Mouse (Mus musculus): ENCODE measurements at regions not wholly inside any gene's neighbourhood (a gene's known extent, or its start where the extent isn't known, plus 50 kb on each side); places are given as distances from the start of the nearest gene placed in this dataset.
A peak's percentile ranks its signal among the peaks of the same experiment; 100 is the strongest.

DNA sequence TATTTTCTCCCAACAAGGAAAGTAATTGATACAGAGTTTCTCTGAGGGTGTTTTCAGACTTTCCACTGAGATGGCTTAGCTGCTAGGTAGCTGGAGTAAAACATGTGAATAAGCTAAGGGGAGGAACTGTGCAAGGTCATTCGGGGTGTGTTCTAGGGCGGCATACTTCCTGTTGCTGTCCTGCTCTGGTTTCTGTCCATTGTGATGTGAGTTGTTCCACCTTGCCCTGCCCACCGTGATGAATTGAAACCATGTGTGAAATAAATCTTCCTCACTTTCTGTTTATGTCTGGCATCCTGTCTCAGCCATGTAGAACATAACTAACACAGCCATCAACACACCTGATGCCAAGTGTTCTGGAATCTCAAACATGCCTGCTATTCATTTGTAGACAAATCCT, 472.6 kb upstream of the Nrp1 start:
- no peak for ATAC-seq (ENCODE audit: low TSS enrichment)

DNA sequence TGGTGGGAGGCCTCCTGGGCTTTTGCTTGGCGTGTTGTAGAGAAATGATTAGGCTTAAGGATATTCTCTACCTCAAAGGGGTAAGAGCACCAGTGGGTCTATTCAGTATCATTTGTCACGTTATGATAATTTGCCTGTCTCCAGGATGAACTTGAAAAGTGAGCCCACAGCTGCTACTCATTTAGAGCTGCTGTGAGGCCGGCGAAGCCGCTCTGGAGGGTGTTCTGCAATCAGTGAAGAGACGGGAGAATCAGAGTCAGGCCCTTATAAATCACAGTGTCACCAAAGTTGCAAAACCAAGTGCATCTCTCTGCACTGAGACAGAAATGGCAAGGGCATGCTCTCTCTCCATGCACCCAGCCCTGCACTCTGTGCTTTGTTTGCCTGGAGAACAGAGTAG, 467.7 kb upstream of the Nrp1 start:
- ATAC-seq (ENCODE audit: low TSS enrichment) = no peak

DNA sequence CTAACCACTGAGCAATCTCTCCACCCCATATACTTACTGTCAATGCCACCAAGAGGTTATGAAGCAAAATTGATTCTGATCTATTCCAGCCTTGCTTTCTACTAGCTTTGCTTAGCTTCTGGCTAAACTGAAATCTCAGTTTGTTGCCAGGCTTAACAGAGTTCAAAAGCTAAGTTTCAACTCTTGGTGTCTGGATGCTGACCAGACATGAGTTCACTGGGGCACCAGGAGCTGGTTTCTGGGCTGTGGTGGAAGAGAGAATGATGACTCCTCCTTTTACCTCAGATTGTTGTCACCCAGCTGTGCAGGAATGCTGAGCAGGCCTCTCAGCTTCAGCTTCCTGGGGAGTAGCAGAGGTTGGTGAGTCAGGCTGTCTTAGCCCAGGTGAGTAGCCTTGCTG, 464.1 kb upstream of the Nrp1 start:
- no peak for ATAC-seq (ENCODE audit: low TSS enrichment)

DNA sequence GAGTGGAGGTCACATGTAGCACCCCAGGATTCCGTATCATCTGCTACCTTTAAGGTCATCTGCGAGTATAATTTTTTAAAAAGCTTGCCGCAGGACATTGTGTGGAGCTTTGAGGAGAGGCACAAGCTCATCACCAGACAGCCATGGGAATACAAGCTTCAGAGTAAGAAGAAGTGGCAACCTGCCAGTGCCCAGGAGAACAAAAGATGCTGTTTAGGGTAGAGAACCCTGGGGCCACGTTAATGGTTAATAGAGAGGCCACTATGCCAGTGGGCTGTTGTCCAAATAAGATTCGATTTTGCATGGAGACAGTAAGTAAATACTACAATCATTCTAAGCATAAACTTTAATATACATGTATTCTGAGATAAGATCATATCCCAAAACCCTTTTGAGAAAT, 450.0 kb upstream of the Nrp1 start:
- ATAC-seq (ENCODE audit: low TSS enrichment) = no peak

DNA sequence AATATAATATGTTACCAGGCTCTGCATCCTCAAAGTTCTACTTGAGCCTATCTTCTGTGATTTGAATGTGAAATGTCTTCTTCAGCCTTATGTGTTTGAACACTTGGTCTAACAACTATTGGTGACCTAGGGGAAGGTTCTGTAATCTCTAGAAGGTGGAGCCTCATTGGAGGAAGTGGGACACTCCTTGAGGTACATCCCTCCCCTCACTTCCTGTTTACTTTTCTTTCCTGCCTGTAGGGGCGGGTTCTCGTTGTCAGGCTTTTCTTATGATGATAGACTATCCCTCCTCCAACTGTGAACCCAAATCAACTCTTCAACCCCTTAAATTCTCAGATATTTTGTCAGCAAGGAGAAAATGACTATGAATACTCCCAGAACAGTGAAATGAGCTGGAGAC, 448.8 kb upstream of the Nrp1 start:
- no peak for ATAC-seq (ENCODE audit: low TSS enrichment)

DNA sequence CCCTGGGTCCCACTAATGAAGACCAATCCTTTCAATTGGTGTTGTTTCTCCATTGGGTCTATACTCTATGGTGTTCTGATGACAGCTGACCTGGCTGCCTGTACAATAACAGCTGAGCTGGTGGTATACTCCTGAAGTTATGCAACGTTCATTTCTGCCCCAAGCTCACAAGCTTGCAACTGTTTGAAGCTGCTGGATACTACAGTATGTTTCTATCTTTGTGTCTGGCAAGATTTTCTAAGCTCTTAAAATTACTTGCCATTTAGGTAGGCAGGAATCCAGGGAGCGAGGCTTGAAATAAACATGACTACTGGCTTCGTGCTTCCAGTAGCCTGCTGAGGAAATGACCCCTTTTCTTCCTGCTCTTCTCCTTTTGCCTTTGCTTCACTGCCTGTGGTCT, 444.3 kb upstream of the Nrp1 start:
- ATAC-seq (ENCODE audit: low TSS enrichment) = peak; percentile 90

DNA sequence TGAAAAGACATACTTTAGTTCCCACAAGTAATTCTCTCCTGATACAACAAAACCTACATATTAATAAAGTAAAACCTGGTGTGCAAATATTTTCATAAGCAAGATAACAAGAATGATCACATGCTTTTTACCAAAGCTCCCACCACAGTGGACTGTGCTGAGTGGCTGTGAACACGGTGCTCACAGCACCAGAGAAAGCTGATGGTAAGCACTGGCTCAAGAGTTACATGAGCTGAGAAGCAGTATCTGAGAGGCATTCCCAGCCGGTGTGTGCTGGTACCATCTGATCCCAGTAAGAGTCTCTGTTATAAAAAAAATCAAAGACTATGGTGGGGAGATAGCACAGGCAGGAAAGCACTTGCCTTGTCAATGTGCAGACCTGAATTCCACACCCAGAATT, 443.5 kb upstream of the Nrp1 start:
- ATAC-seq (ENCODE audit: low TSS enrichment) = peak; percentile 23; the same call in 1 of the 2 replicates

DNA sequence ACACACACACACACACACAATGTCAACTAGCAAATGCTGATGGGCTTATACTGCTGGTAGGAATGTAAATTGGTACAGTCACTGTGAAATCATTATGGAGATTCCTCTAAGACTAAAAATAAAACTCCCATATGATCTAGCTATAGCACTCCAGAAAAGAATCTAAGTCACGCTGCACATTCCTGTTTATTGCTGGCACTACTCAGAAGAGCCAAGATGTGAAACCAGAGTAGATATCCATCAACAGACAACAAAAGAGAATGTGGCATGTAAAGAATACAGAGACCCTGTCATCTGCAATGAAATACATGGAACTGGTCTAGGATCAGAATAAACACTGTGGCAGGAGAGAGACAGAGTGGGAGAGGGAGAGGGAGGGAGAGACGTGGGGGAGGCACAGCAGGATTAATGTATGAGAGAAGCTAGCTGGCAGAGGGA, 442.8 kb upstream of the Nrp1 start:
- peak; percentile 88 for ATAC-seq (ENCODE audit: low TSS enrichment)

DNA sequence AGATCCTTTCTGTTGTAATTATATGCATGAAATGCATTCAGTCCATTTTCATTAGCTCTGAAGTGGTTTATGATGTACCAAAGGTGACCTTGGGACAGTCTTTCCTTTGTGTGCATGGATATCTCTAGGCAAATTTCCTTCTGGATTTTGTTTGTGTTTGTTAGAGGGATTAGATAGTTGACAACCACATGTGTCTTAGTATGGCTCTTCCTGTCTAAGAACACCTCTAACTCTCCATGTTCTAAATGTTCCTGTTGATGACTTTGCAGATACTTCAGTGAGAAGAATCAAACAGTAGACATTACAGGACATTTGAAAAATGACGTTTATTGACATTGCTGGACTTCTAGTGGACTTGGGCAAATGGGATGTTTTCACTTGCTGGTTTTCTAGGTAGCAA, 436.5 kb upstream of the Nrp1 start:
- no peak for ATAC-seq (ENCODE audit: low TSS enrichment)

DNA sequence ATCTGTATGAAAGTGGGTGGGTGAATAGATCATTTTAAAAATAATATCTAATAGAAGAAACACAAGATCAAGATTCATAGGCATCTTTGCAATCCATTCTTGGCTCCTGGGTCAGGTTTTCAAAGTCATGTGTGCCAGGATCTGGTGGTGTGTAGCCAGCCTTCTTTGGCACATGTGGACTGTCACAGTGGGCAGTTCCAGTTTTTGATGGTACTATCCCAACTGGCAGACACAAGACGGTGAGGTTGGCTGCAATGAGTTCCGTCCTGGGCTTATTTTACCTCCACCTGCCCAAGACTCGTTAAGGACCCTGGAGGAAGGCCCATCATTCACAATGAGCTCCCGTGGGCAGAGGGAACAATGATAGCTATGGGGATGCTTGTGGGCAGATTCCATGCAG, 435.1 kb upstream of the Nrp1 start:
- ATAC-seq (ENCODE audit: low TSS enrichment) = no peak

DNA sequence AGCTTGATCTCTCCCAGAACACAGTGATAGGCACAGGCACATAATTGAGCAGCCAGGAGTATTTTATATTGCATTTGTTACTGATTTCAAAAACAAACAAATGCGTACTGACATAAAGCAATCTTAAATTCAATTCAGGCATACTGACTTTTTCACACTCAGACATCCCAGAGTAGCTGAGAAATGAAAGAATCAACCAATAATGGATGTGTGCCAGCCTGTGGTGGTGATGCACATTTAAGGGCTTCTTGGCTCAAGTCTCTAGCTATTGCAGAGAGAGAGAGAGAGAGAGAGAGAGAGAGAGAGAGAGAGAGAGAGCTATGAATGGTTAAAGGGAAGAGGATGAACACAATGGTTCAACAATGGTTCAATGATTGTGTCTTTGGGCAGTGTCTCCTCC, 426.1 kb upstream of the Nrp1 start:
- ATAC-seq (ENCODE audit: low TSS enrichment) = no peak

DNA sequence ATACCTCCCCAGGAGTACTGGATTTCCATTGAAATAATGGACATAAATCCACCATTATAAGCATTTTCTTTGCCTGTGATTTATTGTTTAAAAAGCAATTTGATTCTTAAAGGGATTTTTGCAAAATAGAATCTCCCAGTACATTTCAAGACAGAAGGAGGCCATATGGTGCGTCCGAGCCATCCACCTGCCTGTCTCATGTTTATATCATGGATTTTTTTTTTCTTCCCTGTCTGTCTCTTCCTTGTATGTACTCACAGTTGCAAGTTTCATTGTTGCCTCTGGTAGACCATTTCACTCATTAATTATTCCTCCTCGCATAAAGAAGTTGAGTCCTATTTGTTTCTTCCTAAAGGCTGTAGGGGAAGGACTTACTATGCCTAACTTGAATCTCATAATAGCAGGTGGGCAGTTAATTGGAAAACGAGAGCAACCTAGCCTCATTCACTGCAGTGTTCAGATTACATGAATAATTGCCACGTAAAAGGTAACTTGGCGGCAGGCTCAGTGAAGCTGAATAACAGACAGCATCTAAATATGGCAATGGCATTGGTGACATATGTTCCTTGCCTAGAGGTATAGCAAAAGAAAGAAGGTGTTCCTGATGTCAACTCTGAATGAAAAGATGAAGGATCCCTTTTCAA, 421.5 kb upstream of the Nrp1 start:
- no peak for ATAC-seq (ENCODE audit: low TSS enrichment)

DNA sequence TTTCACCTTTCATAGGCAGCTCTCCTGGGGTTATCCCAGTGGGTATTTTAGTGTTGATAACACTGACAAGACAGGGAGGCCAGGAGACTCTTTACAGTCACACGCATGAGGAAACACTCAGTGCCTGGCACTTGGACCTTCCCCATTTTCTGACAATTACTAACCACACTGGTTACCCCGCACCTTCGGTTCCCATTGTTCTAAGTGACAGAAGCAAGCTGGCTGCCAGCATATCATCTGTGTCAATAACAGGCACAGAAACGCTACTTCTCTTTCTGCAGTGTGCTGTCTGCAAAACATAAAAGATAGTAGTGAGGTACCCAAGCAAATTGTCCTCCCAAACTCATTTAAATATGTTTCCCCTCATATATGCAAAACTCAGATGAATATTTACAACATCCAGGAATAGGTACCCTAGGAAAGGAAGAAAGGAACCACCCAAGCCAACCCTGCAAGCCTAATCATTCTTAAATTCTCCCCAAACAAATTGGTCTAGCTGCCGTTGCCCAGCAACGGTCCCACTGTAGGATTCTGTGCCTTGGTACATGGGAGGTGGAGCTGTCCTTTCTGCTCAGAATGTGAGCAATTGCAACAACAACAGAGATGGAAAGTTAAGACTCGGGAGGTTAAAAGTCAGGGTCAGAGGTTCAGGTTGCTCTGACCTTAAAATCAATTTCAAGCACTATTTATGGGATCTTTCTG, 419.0 kb upstream of the Nrp1 start:
- ATAC-seq (ENCODE audit: low TSS enrichment) = peak; percentile 92

DNA sequence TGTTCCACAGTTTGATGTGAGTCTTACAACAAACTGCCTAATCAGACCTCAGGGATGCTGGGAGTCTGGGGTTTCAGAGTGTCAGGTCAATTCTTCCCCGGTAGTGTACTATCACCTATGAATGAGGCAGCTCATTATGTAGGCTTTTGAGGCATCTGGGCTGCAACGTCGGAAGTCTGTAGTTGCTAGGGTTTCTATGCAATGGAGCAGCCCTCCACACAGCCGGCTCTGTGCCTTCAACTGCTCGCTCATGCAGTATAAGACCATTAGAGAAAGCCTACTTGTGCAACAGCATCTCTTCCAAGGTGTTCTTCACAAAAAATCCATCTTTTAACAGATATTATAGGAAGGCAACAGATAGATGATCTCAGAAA, 418.4 kb upstream of the Nrp1 start:
- 0 out of 2 replicates have a peak, but pooled peaks have one; percentile 18 for ATAC-seq (ENCODE audit: low TSS enrichment)

DNA sequence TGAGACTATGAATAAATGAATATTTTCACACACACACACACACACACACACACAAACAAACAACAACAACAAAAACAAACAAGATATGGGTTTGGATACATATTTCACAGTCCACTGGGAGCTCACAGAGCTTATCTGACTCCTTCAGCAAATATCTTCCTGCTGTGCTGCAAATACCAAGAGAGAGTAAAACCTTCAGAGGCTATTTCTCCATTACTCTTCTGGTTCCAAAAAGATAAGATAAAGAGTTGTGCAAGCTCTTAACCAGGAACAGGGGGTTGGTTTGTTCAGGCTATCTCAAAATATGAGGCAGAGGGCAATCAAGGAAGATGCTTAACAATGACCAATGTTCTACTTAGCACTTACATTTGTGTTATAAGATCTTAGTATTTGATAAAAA, 416.1 kb upstream of the Nrp1 start:
- no peak for ATAC-seq (ENCODE audit: low TSS enrichment)

DNA sequence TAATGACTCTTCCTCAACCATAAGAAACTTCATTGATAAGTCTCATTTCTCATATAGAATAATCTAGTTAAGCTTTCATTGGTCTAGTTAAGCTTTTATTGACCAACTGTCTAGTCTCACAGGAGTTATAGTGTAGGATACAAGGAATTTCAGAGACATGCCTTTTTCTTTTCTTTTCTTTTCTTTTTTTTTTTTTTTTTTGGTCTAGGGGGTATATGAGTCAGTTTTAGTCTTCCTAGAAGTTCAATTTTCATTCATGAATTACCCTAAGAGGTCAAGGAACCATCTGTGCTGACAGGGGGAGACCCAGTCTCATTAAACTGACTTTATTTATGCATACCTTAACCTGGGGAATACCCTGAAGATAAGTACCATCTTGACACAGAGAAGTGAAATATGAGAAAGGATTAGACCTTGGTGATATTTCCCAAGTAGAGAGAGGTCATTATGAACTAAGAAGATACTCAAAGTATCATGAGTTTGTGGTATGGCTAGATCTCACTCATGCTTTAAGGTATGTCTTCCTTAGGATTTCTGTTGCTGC, 413.4 kb upstream of the Nrp1 start:
- no peak for ATAC-seq (ENCODE audit: low TSS enrichment)

DNA sequence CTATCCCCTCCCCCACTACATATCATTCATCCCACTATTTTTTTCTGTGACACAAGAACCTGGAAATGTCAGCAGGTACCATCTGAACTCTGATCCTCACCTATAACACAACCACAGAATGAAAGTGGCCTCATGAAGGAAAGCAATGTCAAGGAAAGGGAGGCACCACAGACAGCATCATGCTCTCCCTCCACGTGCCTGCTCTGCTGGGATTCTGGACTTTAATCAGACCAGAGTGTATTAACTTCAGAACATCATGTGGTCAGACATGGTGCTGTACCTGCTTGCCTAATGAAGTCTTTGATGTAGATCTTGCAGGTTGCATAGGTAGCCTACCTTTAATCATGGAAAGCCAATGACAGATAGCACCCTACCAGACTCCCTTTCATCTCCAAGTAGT, 400.8 kb upstream of the Nrp1 start:
- no peak for ATAC-seq (ENCODE audit: low TSS enrichment)

DNA sequence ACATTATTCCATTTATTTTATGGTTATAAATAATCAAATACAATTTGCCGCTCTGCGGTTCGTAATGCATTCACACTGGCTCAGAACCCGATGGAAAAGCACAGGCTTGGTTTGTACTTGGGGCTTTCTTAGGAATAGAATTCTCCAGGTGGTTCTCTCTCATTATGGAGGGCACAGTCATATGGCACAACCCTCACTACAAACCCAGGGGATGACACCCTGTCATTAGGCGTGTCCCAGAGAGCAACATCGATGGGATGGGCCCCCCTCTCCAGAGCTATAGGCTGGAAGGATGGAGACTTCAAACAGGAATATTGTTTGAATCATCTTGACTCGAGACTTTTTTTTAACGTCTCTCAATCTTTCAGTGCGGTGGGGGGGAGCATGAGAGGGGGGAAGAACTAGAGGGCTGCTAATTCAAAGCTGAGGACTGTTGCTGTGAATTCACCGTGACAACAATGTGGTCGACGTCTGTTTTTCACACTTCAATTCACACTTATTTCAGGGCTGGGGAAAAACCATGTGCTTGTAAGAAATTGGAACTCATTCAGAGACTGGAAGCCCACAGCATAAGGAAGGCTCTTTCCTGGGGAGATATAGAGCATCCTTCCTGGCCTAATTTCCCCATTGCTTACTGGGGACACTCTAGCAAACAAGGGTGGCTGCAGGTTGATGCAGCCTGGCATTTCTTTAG, 399.9 kb upstream of the Nrp1 start:
- no peak for ATAC-seq (ENCODE audit: low TSS enrichment)

DNA sequence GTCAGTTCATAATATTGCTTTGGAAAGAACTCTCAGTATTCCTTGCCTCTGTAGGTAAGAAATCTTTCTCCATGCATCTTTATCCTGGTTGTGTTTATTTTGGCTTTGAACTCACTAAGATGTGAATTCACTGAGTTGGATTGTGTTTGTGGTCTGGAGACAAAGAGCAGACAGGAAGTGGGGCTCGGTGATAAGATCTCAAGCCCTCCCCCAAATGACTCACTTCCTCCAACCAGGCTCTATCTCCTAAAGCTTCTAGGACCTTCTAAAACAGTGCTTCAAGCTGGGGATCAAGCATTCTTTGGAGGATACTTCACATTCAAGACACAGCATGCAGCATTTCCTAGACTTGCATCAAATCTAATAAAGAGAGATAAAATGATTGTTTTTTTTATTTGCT, 395.5 kb upstream of the Nrp1 start:
- ATAC-seq (ENCODE audit: low TSS enrichment) = no peak

DNA sequence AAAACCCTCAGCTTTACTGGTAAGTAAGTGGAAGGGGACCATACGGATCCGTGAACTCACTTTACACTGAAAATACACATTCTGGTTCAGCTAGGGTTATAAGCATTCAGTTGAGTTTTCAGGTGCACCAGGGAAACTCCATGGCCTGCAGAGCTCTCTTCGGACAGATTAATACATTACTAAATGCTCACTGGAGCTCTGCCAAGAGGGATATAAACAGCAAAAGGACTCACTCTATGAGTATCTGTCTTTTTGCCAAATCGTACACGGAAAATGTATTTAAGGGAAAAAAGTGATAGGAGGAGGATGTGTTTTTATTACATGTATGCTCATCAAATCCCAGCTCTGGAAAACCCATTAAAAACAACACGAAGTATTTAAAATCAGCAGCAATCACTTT, 394.8 kb upstream of the Nrp1 start:
- no peak for ATAC-seq (ENCODE audit: low TSS enrichment)

DNA sequence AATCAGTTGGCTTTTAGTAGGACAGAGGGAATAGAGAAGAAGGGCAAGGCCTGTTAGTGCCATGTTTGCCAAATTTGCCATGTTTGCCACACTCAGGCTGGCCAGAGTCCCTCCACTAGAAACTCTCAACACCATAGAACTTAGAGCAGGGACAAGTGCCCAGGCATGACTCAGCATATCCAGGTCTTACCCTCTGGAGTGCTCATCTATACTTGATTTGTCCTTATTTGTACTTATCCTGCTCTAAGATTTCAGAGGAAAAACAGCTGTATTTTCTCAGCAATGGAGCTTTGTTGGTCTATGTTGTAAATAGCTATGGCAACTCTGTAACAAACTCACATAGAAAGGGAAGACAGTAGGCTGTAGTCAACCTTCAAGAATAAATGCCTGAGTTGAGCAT, 393.6 kb upstream of the Nrp1 start:
- ATAC-seq (ENCODE audit: low TSS enrichment) = no peak

DNA sequence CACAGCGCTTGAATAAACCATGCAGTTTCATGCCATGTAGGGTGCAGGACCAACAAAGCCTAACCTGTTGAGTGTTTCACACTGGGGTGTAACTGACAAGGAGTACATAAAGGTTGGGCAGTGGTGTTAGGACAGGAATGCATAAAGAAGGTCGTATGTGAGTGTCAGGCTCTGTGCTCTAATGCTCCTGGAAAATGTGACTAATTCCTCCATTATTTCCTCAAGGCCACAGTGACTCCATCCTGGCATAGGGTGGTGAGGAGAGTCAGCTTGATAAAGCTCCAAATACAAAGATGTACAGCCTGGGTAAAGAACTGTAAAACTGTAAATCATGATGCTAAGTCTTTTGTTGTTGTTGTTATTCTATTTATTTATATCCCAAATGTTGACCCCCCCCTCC, 393.1 kb upstream of the Nrp1 start:
- no peak for ATAC-seq (ENCODE audit: low TSS enrichment)

DNA sequence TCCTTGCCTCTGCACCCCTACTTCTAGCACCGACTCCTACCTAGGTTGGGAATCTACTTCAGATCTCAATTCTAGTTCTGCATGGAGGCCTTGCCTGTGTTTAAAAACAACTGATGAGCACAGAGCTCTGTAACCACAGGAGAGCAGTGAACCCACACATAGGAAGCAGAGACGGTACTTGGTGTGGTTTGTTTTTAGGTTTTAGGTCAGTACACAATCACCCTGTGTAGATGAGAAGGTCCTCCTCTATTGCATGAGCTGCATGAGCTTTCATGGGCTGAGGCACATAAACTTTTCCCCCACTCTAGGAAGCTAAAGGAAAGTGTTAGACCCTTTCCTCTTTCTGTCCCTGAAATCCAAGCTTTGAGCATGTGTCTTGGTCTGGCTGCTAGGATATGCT, 390.4 kb upstream of the Nrp1 start:
- no peak for ATAC-seq (ENCODE audit: low TSS enrichment)
